Mouse (Mus musculus) forebrain, embryonic 13.5 days (tissue): ENCODE measurements around the gene Fars2. TPM values are rescaled to one million over a fixed set of nuclear protein-coding genes. Genes with fewer than 3 reads are reported as not detected.
A peak's percentile ranks its signal among the peaks of the same experiment; 100 is the strongest.

Experiments
- ATAC-seq: fragments of 200-750 bp; cut with Nextera tagmentation; 2 replicates; pipeline ENCODE4 v1.8.0; 2017
- H3K27ac ChIP-seq: fragments of 300-500 bp; sonication (generic); 2 replicates; pipeline ENCODE4 v1.5.1; 2015; ENCODE audit warnings: inconsistent platforms, mild to moderate bottlenecking, moderate library complexity
- H3K27me3 ChIP-seq: fragments of 300-500 bp; sonication (generic); 2 replicates; pipeline ENCODE4 v1.6.1; 2015; ENCODE audit warnings: mild to moderate bottlenecking, inconsistent platforms
- H3K36me3 ChIP-seq: fragments of 300-500 bp; sonication (generic); 2 replicates; pipeline ENCODE4 v1.6.1; 2015; ENCODE audit warnings: mild to moderate bottlenecking, inconsistent platforms; ENCODE audit not compliant: poor library complexity, severe bottlenecking
- H3K4me1 ChIP-seq: fragments of 300-500 bp; sonication (generic); 2 replicates; pipeline ENCODE4 v1.6.1; 2015; ENCODE audit warnings: inconsistent platforms
- H3K4me2 ChIP-seq: fragments of 300-500 bp; sonication (generic); 2 replicates; pipeline ENCODE4 v1.6.1; 2015; ENCODE audit warnings: inconsistent platforms, mild to moderate bottlenecking, moderate library complexity
- H3K4me3 ChIP-seq: fragments of 300-500 bp; sonication (generic); 2 replicates; pipeline ENCODE4 v1.5.1; 2015; ENCODE audit warnings: mild to moderate bottlenecking, inconsistent platforms
- H3K9ac ChIP-seq: fragments of 300-500 bp; sonication (generic); 2 replicates; pipeline ENCODE4 v1.6.1; 2015; ENCODE audit warnings: mild to moderate bottlenecking, inconsistent platforms
- H3K9me3 ChIP-seq: fragments of 300-500 bp; sonication (generic); replicated peaks from 2 replicates; pipeline ENCODE4 v1.6.1; 2016; ENCODE audit warnings: inconsistent platforms
- WGBS: fragments of 180-500 bp; shearing (Covaris S2); methylation state at CpG from one replicate; pipeline ENCODE4 v1.1.7; 2015; 5-methylcytosine and 5-hydroxymethylcytosine counted together
- polyA plus RNA-seq: library from polyadenylated mRNA; unstranded; fragments of >200 nt; fragmentation: Nextera tagmentation; extraction: Ambion mirVana; gene quantifications from 2 replicates; pipeline ENCODE4 v1.2.1, GENCODE M21; 2015

The Fars2 gene
- polyA plus RNA-seq, 1 experiment from 2014 or later, result 32.6 TPM

GRCm38 (mm10) chr13:36253936-36254335 is 136.7 kb downstream of the Fars2 start:
- Histone ChIP-seq H3K27me3 (no peaks in the 10 kb centered on the region), H3K9ac (no peak overlapping the region), H3K9me3 (no peaks in the 10 kb centered on the region), H3K4me3 (no peak overlapping the region), H3K4me2 (no peak overlapping the region), H3K27ac (no peak overlapping the region), H3K36me3 (no peaks in the 10 kb centered on the region), H3K4me1 (no peaks in the 10 kb centered on the region)
- WGBS, result 62% methylated on average over 3 of the region's 3 CpGs
- ATAC-seq, result no peak

- Histone ChIP-seq H3K4me2 (no peak overlapping the region), H3K9me3 (no peaks in the 10 kb centered on the region; the same call in 1 of the 2 replicates), H3K36me3 (no peaks in the 10 kb centered on the region), H3K9ac (no peak overlapping the region), H3K4me1 (no peaks in the 10 kb centered on the region), H3K4me3 (no peak overlapping the region), H3K27ac (no peak overlapping the region), H3K27me3 (no peaks in the 10 kb centered on the region)
- ATAC-seq, result no peak
- 78% methylated on average over 5 of the region's 5 CpGs for WGBS
These were observed 140.0 kb downstream of the Fars2 start for GRCm38 (mm10) chr13:36257213-36257612.

- no peak for ATAC-seq
- WGBS, result 95% methylated on average over 1 of the region's 1 CpGs
- H3K4me3 ChIP-seq, result no peak overlapping the region
These were observed 142.5 kb downstream of the Fars2 start for GRCm38 (mm10) chr13:36259754-36260153.

GRCm38 (mm10) chr13:36261299-36261698 is 144.1 kb downstream of the Fars2 start:
- ATAC-seq, result no peak
- H3K4me2 ChIP-seq, result no peak overlapping the region
- H3K9ac ChIP-seq, result no peak overlapping the region
- WGBS, result 70% methylated on average over 2 of the region's 2 CpGs
- H3K27ac ChIP-seq, result no peak overlapping the region
- peaks cover 14% of the 10 kb centered on the region for H3K4me1 ChIP-seq
- no peaks in the 10 kb centered on the region for H3K27me3 ChIP-seq
- no peaks in the 10 kb centered on the region; the same call in 1 of the 2 replicates for H3K9me3 ChIP-seq
- H3K4me3 ChIP-seq, result no peak overlapping the region
- no peaks in the 10 kb centered on the region for H3K36me3 ChIP-seq

More at GRCm38 (mm10) chr13:36259754-36260153, 142.5 kb downstream of the Fars2 start:
- Histone ChIP-seq H3K4me1 (peaks cover 10% of the 10 kb centered on the region), H3K9me3 (no peaks in the 10 kb centered on the region; the same call in 1 of the 2 replicates), H3K9ac (no peak overlapping the region), H3K27me3 (no peaks in the 10 kb centered on the region), H3K36me3 (no peaks in the 10 kb centered on the region), H3K27ac (no peak overlapping the region), H3K4me2 (no peak overlapping the region)

- WGBS, result 32% methylated on average over 5 of the region's 5 CpGs
- Histone ChIP-seq H3K4me3 (no peak overlapping the region), H3K36me3 (no peaks in the 10 kb centered on the region), H3K9me3 (no peaks in the 10 kb centered on the region; the same call in 1 of the 2 replicates), H3K27me3 (no peaks in the 10 kb centered on the region), H3K4me2 (no peak overlapping the region), H3K4me1 (peaks cover 14% of the 10 kb centered on the region), H3K9ac (no peak overlapping the region), H3K27ac (no peak overlapping the region)
- ATAC-seq, result peak; percentile 62; the same call in 1 of the 2 replicates
These were observed 146.3 kb downstream of the Fars2 start for GRCm38 (mm10) chr13:36263240-36264095.

GRCm38 (mm10) chr13:36264391-36264790 is 147.2 kb downstream of the Fars2 start:
- Histone ChIP-seq H3K9me3 (no peaks in the 10 kb centered on the region; the same call in 1 of the 2 replicates), H3K36me3 (no peaks in the 10 kb centered on the region), H3K27ac (no peak overlapping the region), H3K4me3 (no peak overlapping the region), H3K4me2 (no peak overlapping the region), H3K27me3 (no peaks in the 10 kb centered on the region), H3K9ac (no peak overlapping the region), H3K4me1 (peaks cover 14% of the 10 kb centered on the region)
- WGBS, result 90% methylated on average over 5 of the region's 5 CpGs
- ATAC-seq, result no peak

GRCm38 (mm10) chr13:36265342-36265744 is 148.1 kb downstream of the Fars2 start:
- Histone ChIP-seq H3K4me2 (no peak overlapping the region), H3K27ac (no peak overlapping the region), H3K9me3 (no peaks in the 10 kb centered on the region; the same call in 1 of the 2 replicates), H3K27me3 (no peaks in the 10 kb centered on the region), H3K4me3 (no peak overlapping the region), H3K36me3 (no peaks in the 10 kb centered on the region), H3K9ac (no peak overlapping the region), H3K4me1 (peaks cover 14% of the 10 kb centered on the region)
- peak; percentile 16; the same call in 1 of the 2 replicates for ATAC-seq
- 81% methylated on average over 3 of the region's 3 CpGs for WGBS

- WGBS, result 92% methylated on average over 1 of the region's 1 CpGs
These were observed 150.2 kb downstream of the Fars2 start for GRCm38 (mm10) chr13:36267399-36267798.

GRCm38 (mm10) chr13:36270867-36271266 is 153.7 kb downstream of the Fars2 start:
- H3K4me3 ChIP-seq, result no peak overlapping the region
- no peak overlapping the region for H3K4me2 ChIP-seq
- WGBS, result 79% methylated on average over 1 of the region's 1 CpGs
- peaks cover 3% of the 10 kb centered on the region; the same call in 1 of the 2 replicates for H3K4me1 ChIP-seq
- H3K36me3 ChIP-seq, result no peaks in the 10 kb centered on the region
- no peaks in the 10 kb centered on the region for H3K9me3 ChIP-seq
- H3K9ac ChIP-seq, result no peak overlapping the region
- H3K27ac ChIP-seq, result no peak overlapping the region
- ATAC-seq, result no peak
- H3K27me3 ChIP-seq, result no peaks in the 10 kb centered on the region

More at GRCm38 (mm10) chr13:36267399-36267798, 150.2 kb downstream of the Fars2 start:
- no peaks in the 10 kb centered on the region for H3K9me3 ChIP-seq
- H3K4me1 ChIP-seq, result peaks cover 14% of the 10 kb centered on the region
- no peaks in the 10 kb centered on the region for H3K27me3 ChIP-seq
- H3K4me3 ChIP-seq, result no peak overlapping the region
- H3K9ac ChIP-seq, result no peak overlapping the region
- no peak for ATAC-seq
- no peaks in the 10 kb centered on the region for H3K36me3 ChIP-seq
- no peak overlapping the region for H3K27ac ChIP-seq
- no peak overlapping the region for H3K4me2 ChIP-seq

- Histone ChIP-seq H3K4me2 (no peak overlapping the region), H3K4me1 (peaks cover 3% of the 10 kb centered on the region; the same call in 1 of the 2 replicates), H3K27ac (no peak overlapping the region), H3K9ac (no peak overlapping the region), H3K27me3 (no peaks in the 10 kb centered on the region), H3K4me3 (no peak overlapping the region), H3K9me3 (no peaks in the 10 kb centered on the region), H3K36me3 (no peaks in the 10 kb centered on the region)
- 67% methylated on average over 2 of the region's 2 CpGs for WGBS
- no peak for ATAC-seq
These were observed 156.3 kb downstream of the Fars2 start for GRCm38 (mm10) chr13:36273497-36273896.

- Histone ChIP-seq H3K4me1 (peaks cover 7% of the 10 kb centered on the region; the same call in 1 of the 2 replicates), H3K9me3 (no peaks in the 10 kb centered on the region), H3K4me2 (no peak overlapping the region), H3K27me3 (no peaks in the 10 kb centered on the region), H3K9ac (no peak overlapping the region), H3K27ac (no peak overlapping the region), H3K4me3 (no peak overlapping the region), H3K36me3 (no peaks in the 10 kb centered on the region)
- no peak for ATAC-seq
- 87% methylated on average over 2 of the region's 2 CpGs for WGBS
These were observed 159.0 kb downstream of the Fars2 start for GRCm38 (mm10) chr13:36276194-36276593.

GRCm38 (mm10) chr13:36282018-36282417 is 164.8 kb downstream of the Fars2 start:
- no peaks in the 10 kb centered on the region for H3K36me3 ChIP-seq
- H3K4me1 ChIP-seq, result peaks cover 35% of the 10 kb centered on the region
- no peaks in the 10 kb centered on the region for H3K9me3 ChIP-seq
- peak overlapping the region; percentile 45 for H3K4me2 ChIP-seq
- H3K9ac ChIP-seq, result no peak overlapping the region
- H3K27me3 ChIP-seq, result no peaks in the 10 kb centered on the region
- H3K27ac ChIP-seq, result peak overlapping the region; percentile 89
- 1% methylated on average over 6 of the region's 6 CpGs for WGBS
- no peak overlapping the region for H3K4me3 ChIP-seq
- peak; percentile 23 for ATAC-seq
